In the genomic region with DNA sequence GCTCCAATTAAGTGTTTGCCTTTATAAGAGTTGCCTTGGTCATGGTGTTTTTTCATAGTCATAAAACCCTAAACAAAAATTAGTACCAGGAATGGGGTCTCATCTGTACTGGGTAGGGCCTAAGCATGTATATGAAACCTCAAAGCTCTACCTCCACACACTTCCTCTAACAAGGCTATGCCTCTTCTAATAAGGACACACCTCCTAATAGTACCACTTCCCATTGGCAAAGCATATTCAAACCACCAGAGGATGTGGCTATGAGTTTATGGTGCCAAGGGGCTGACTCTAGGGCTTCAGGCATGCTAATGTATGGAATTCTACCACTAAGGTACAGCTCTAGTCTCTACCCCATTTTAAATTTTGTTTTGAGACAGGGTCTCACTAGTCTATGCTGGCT, we compare ENCODE assay signal across 35 mouse cellular contexts. TPM values are rescaled to one million over a fixed set of nuclear protein-coding genes. Genes with fewer than 3 reads are reported as not detected.
"Had no signal": no experiment of that assay in that cellular context is flagged by ENCODE, and none has a peak within 500 bp of the region (broad histone marks: within the 10 kb centered on the region; RNA-seq: fewer than 3 reads in every experiment).

No protein-coding gene starts in this region.

- H3K36me3 ChIP-seq: intestine, embryonic 15.5 days; liver, embryonic 15.5 days had no signal

- H3K27me3 ChIP-seq: heart, embryonic 12.5 days; hindbrain, embryonic 13.5 days; hindbrain, embryonic 15.5 days; intestine, embryonic 15.5 days; limb, embryonic 12.5 days; liver, embryonic 13.5 days; liver, embryonic 15.5 days had no signal

- H3K4me3 ChIP-seq: heart, embryonic 10.5 days; heart, embryonic 12.5 days; hindbrain, embryonic 13.5 days; hindbrain, embryonic 15.5 days; intestine, embryonic 15.5 days; layer of hippocampus, adult 2 months; left cerebral cortex, adult 2 months; limb, embryonic 10.5 days; limb, embryonic 12.5 days; liver, embryonic 13.5 days; liver, embryonic 15.5 days had no signal

- H3K27ac ChIP-seq: heart, embryonic 10.5 days; hindbrain, embryonic 13.5 days; hindbrain, embryonic 15.5 days; hindbrain, postnatal 0 days; intestine, embryonic 15.5 days; layer of hippocampus, adult 2 months; left cerebral cortex, adult 2 months; limb, embryonic 10.5 days; limb, embryonic 12.5 days; liver, embryonic 13.5 days; liver, embryonic 15.5 days had no signal

- H3K9me3 ChIP-seq: heart, embryonic 10.5 days; heart, embryonic 12.5 days; hindbrain, embryonic 13.5 days; hindbrain, embryonic 15.5 days; intestine, embryonic 15.5 days; limb, embryonic 10.5 days; limb, embryonic 12.5 days; liver, embryonic 13.5 days; liver, embryonic 15.5 days had no signal

- ATAC-seq: hindbrain, postnatal 0 days; intestine, embryonic 15.5 days; intestine, postnatal 0 days had no signal

- H3K4me1 ChIP-seq: heart, embryonic 10.5 days; heart, embryonic 12.5 days; hindbrain, embryonic 13.5 days; hindbrain, embryonic 15.5 days; intestine, embryonic 15.5 days; limb, embryonic 10.5 days; limb, embryonic 12.5 days had no signal

- DNase-seq: gastrocnemius, postnatal 14 days; gastrocnemius, postnatal 36 days; heart, adult 18-20 months; heart, postnatal 14 days; heart, postnatal 36 days; kidney, adult 18-20 months; kidney, adult 8-10 months; kidney, postnatal 10 days; kidney, postnatal 25 days; kidney, postnatal 4 days; liver; liver, embryonic 13.5 days had no signal

RNA-seq across cellular contexts. Expression of a gene that starts 14.6 kb away (rescaled TPM):
- total RNA-seq: gastrocnemius, adult 18-20 months; gastrocnemius, adult 8-10 months; gastrocnemius, postnatal 14 days; heart, adult 18-20 months; heart, adult 8-10 months; heart, postnatal 14 days; heart, postnatal 36 days; hematopoietic stem cell, adult 5-6 weeks; hindbrain, postnatal 0 days; layer of hippocampus, adult 2 months; layer of hippocampus, postnatal 10 days; layer of hippocampus, postnatal 25 days; left cerebral cortex, adult 2 months; left cerebral cortex, postnatal 14 days; left cerebral cortex, postnatal 36 days had no signal
- polyA plus RNA-seq: heart, embryonic 12.5 days; heart, embryonic 14.5 days; hindbrain, embryonic 11.5 days; hindbrain, embryonic 13.5 days; hindbrain, postnatal 0 days; limb, embryonic 10.5 days; limb, embryonic 12.5 days had no signal

RNA-seq across cellular contexts. Expression of a gene that starts 29.4 kb away (rescaled TPM):
- total RNA-seq: gastrocnemius, adult 18-20 months; gastrocnemius, adult 8-10 months; gastrocnemius, postnatal 14 days; gastrocnemius, postnatal 36 days; heart, adult 18-20 months; heart, adult 8-10 months; heart, postnatal 14 days; heart, postnatal 36 days; hematopoietic stem cell, adult 5-6 weeks; hindbrain, postnatal 0 days; layer of hippocampus, adult 2 months; layer of hippocampus, postnatal 10 days; layer of hippocampus, postnatal 25 days; left cerebral cortex, adult 2 months; left cerebral cortex, postnatal 14 days; left cerebral cortex, postnatal 36 days had no signal
- polyA plus RNA-seq: heart, embryonic 14.5 days; heart, embryonic 16.5 days; hindbrain, embryonic 11.5 days; hindbrain, embryonic 13.5 days; hindbrain, embryonic 15.5 days; hindbrain, postnatal 0 days; limb, embryonic 12.5 days had no signal
